Mouse (Mus musculus) MEL (cell line): ENCODE data around the gene Ddx55. TPM values are rescaled to one million over a fixed set of nuclear protein-coding genes. Genes with fewer than 3 reads are reported as not detected.
A peak's percentile ranks its signal among the peaks of the same experiment; 100 is the strongest.

Source experiments
- DNase-seq: peaks from one replicate; pipeline ENCODE4 v3.0.0; 2011; ENCODE audit warnings: low read depth, low spot score
- H3K27ac ChIP-seq: 2 replicates; pipeline ENCODE4 v1.5.1; 2012; ENCODE audit warnings: low read depth, mild to moderate bottlenecking, control low read depth, low read length, moderate library complexity; ENCODE audit not compliant: control insufficient read depth
- H3K27me3 ChIP-seq, 2 experiments: fragments of 150-350 bp in 1 of 2; sonication (generic) in 1 of 2; 2 replicates each; pipeline ENCODE4 v1.6.1; 2012; ENCODE audit warnings: low read length in 2 of 2, mild to moderate bottlenecking in 2 of 2, improper control_type of control experiment in 1 of 2, moderate library complexity in 1 of 2; ENCODE audit not compliant: insufficient read depth in 2 of 2, control insufficient read depth in 1 of 2
- H3K36me3 ChIP-seq, 2 experiments: 2 replicates each; pipeline ENCODE4 v1.6.1; 2012 to 2014; ENCODE audit warnings: low read length in 2 of 2, improper control_type of control experiment in 1 of 2, inconsistent platforms in 1 of 2, mild to moderate bottlenecking in 1 of 2; ENCODE audit not compliant: insufficient read depth in 2 of 2, control insufficient read depth in 1 of 2
- H3K4me1 ChIP-seq, 2 experiments: fragments of 150-350 bp in 1 of 2; sonication (generic) in 1 of 2; 2 replicates each; pipeline ENCODE4 v1.6.1; 2012; ENCODE audit warnings: low read length in 2 of 2, improper control_type of control experiment in 1 of 2, mild to moderate bottlenecking in 1 of 2; ENCODE audit not compliant: insufficient read depth in 2 of 2, control insufficient read depth in 1 of 2
- H3K4me3 ChIP-seq, 2 experiments: fragments of 150-350 bp in 1 of 2; sonication (generic) in 1 of 2; 2 replicates each; pipeline ENCODE4 v1.5.1; 2012; ENCODE audit warnings: low read depth in 2 of 2, low read length in 2 of 2, mild to moderate bottlenecking in 2 of 2, moderate library complexity in 2 of 2, control low read depth in 1 of 2, improper control_type of control experiment in 1 of 2; ENCODE audit not compliant: control insufficient read depth in 1 of 2, insufficient read depth in 1 of 2
- H3K79me2 ChIP-seq: 2 replicates; pipeline ENCODE4 v1.6.1; 2012; ENCODE audit warnings: mild to moderate bottlenecking, low read length, moderate library complexity; ENCODE audit not compliant: control insufficient read depth, poor library complexity, insufficient read depth
- H3K9ac ChIP-seq: 2 replicates; pipeline ENCODE4 v1.6.1; 2012; ENCODE audit warnings: low read depth, mild to moderate bottlenecking, control low read depth, low read length, moderate library complexity; ENCODE audit not compliant: control insufficient read depth, poor library complexity, severe bottlenecking
- H3K9me3 ChIP-seq: fragments of 150-350 bp; sonication (generic); replicated peaks from 2 replicates; pipeline ENCODE4 v1.6.1; 2012; ENCODE audit warnings: mild to moderate bottlenecking, low read length, improper control_type of control experiment, moderate library complexity; ENCODE audit not compliant: insufficient read depth
- CHD1 ChIP-seq: IDR thresholded peaks from 2 replicates; pipeline ENCODE4 v1.6.1; 2012; ENCODE audit warnings: low read depth, mild to moderate bottlenecking, inconsistent platforms, low read length, improper control_type of control experiment
- CTCF ChIP-seq, 3 experiments: IDR thresholded peaks in 2 of 3; conservative IDR thresholded peaks in 1 of 3; 2 replicates each; pipeline ENCODE4 v1.5.1; 2011 to 2012; ENCODE audit warnings: low read length in 3 of 3, low read depth in 2 of 3, mild to moderate bottlenecking in 2 of 3, improper control_type of control experiment in 1 of 3, inconsistent platforms in 1 of 3, mixed read lengths in 1 of 3, moderate library complexity in 1 of 3; ENCODE audit not compliant: control insufficient read depth in 1 of 3, insufficient read depth in 1 of 3, poor library complexity in 1 of 3, severe bottlenecking in 1 of 3
- ELF1 ChIP-seq: IDR thresholded peaks from 2 replicates; pipeline ENCODE4 v1.6.1; 2014; ENCODE audit warnings: low read depth, mild to moderate bottlenecking, inconsistent platforms, low read length, improper control_type of control experiment, moderate library complexity
- ETS1 ChIP-seq: IDR thresholded peaks from 2 replicates; pipeline ENCODE4 v1.6.1; 2012; ENCODE audit warnings: low read depth, mild to moderate bottlenecking, inconsistent platforms, low read length, improper control_type of control experiment, moderate library complexity
- MAFK ChIP-seq: IDR thresholded peaks from 2 replicates; pipeline ENCODE4 v1.6.1; 2011; ENCODE audit warnings: low read depth, mild to moderate bottlenecking, low read length, improper control_type of control experiment, borderline replicate concordance
- MAX ChIP-seq: IDR thresholded peaks from 2 replicates; pipeline ENCODE4 v1.6.1; 2011; ENCODE audit warnings: low read length, improper control_type of control experiment
- MXI1 ChIP-seq: IDR thresholded peaks from 2 replicates; pipeline ENCODE4 v1.6.1; 2011; ENCODE audit warnings: mild to moderate bottlenecking, low read depth, low read length, improper control_type of control experiment
- MYB ChIP-seq: IDR thresholded peaks from 2 replicates; pipeline ENCODE4 v1.6.1; 2011; ENCODE audit warnings: mild to moderate bottlenecking, low read depth, low read length, improper control_type of control experiment
- NELFE ChIP-seq: IDR thresholded peaks from 2 replicates; pipeline ENCODE4 v1.6.1; 2011; ENCODE audit warnings: low read depth, low read length, improper control_type of control experiment
- POLR2AphosphoS5 ChIP-seq: IDR thresholded peaks from 2 replicates; pipeline ENCODE4 v1.6.1; 2012; ENCODE audit warnings: low read depth, borderline replicate concordance, mild to moderate bottlenecking, inconsistent platforms, low read length, moderate library complexity, mixed read lengths
- RCOR1 ChIP-seq: IDR thresholded peaks from 2 replicates; pipeline ENCODE4 v1.6.1; 2012; ENCODE audit warnings: low read depth, mild to moderate bottlenecking, inconsistent platforms, low read length, improper control_type of control experiment
- TAL1 ChIP-seq: IDR thresholded peaks from 2 replicates; pipeline ENCODE4 v1.6.1; 2012; ENCODE audit warnings: mild to moderate bottlenecking, inconsistent platforms, low read length, moderate library complexity, mixed read lengths
- TCF12 ChIP-seq: IDR thresholded peaks from 2 replicates; pipeline ENCODE4 v1.6.1; 2014; ENCODE audit warnings: low read depth, mild to moderate bottlenecking, inconsistent platforms, low read length, improper control_type of control experiment, moderate library complexity
- USF2 ChIP-seq, 2 experiments: IDR thresholded peaks; 2 replicates each; pipeline ENCODE4 v1.6.1; 2011 to 2012; ENCODE audit warnings: improper control_type of control experiment in 2 of 2, low read length in 2 of 2, borderline replicate concordance in 1 of 2, inconsistent platforms in 1 of 2, low read depth in 1 of 2, mild to moderate bottlenecking in 1 of 2; ENCODE audit not compliant: insufficient read depth in 1 of 2
- ZC3H11A ChIP-seq: IDR thresholded peaks from 2 replicates; pipeline ENCODE4 v1.6.1; 2012; ENCODE audit warnings: low read depth, mild to moderate bottlenecking, inconsistent platforms, low read length, improper control_type of control experiment
- polyA plus RNA-seq, 2 experiments: library from polyadenylated mRNA; stranded (reverse) in 1 of 2; unstranded in 1 of 2; fragments of >175 nt in 1 of 2; fragments of >200 nt in 1 of 2; gene quantifications; 2 replicates each; pipeline versions ENCODE4 v1.2.1 to v1.2.4; 2012; ENCODE audit warnings: low replicate concordance in 2 of 2, low read depth in 1 of 2; ENCODE audit not compliant: insufficient read length in 2 of 2, insufficient read depth in 1 of 2, missing spikeins in 1 of 2
- total RNA-seq: library from RNA; depleted of rRNA; stranded (reverse); fragments of 300-350 nt; gene quantifications from 2 replicates; pipeline ENCODE4 v1.2.3, GENCODE M21; 2012

Gene Ddx55
- total and polyA plus RNA-seq, 3 experiments, result 33.8 to 43.2 TPM; not detected in 1

DNA sequence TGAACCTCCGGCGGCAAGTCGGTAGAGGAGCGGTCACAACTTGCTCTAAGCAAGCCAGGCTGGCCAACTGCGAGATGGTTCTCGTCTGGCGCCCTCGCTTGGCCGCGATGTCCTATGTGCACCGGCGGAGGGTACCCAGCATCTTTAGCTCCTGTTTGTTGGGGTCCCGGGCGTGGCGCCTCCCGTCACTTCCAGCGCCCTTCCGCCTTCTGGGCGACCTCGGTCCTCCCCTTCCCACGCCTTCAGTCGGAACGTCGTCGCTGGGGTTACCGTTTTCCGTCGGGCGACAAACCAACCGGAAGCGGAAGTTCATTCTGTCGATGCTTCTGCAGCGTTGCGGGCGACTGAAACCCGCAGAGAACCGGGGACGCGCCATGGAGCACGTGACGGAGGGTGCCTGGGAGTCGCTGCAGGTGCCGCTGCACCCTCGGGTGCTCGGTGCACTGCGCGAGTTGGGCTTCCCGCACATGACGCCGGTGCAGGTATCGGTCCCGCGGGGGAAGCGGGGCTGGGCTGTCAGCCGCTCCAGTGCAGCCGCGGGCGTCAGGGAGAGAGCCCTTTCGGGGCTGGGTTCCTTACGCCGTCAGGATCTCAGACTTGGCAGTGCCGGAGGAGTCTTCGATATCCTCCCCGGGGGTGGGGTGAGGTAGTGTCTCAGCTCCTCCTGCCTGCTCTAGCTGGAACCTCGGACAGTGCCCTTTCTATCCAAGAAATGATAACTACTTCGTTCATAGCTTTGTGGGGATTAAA lies at the start of gene Ddx55 (continued):
- no peak for TF ChIP-seq CHD1
- TF ChIP-seq ELF1, result peak; percentile 97
- peak; percentile 94 for TF ChIP-seq NELFE
- TF ChIP-seq MYB, result no peak

DNA sequence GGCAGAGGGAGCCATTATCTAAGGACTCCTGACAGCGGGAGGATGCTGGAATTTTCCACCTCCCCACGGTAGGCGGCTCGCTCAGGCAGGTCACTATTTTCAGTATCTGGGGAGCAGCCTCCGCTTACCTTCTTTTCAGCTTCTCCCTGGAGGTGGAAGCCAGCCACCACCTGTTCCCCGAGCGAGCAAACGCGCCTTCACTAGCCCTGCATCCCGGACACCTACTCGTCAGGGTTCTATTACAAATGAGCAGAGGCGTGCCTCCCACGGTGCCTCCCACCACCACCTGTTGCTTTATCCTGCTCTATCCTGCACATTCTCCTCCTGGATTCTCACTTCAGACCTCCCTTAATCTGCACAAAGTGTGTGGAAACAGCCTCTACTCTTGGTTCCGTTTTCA lies 48.9 kb upstream of the Ddx55 start:
- no peaks in the 10 kb centered on the region for H3K9me3 ChIP-seq
- H3K9ac ChIP-seq, result no peak overlapping the region

DNA sequence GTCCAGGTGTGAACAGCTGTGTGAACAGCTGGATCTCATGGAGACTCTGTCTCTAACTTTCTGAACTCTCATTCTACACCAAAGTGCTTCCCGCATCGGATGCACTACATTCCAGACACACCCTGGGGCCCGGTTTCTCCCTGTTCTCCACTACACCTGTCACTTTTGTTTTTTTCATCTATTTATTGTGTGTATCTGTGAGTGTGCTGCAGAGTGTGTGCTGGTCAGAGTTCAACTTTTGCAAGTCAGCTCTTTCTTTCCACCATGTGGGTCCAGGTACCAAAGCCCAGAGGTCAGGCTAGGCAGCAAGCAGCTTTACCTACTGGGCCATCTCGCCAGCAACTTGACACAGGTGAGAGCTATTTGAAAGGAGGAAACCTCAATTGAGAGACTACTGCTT lies 47.4 kb upstream of the Ddx55 start:
- no peaks in the 10 kb centered on the region for H3K27me3 ChIP-seq
- H3K79me2 ChIP-seq, result no peaks in the 10 kb centered on the region
- no peak overlapping the region for H3K4me3 ChIP-seq
- no peaks in the 10 kb centered on the region for H3K36me3 ChIP-seq
- H3K4me1 ChIP-seq, result peaks cover 0 to 4% of the 10 kb centered on the region in 2 experiments; a peak in 1 of 4 replicates
- DNase-seq, result no peak
- H3K9ac ChIP-seq, result no peak overlapping the region
- TF ChIP-seq ZC3H11A, result no peak
- no peaks in the 10 kb centered on the region for H3K9me3 ChIP-seq
- H3K27ac ChIP-seq, result no peak overlapping the region

More for the DNA sequence above, 48.9 kb upstream of the Ddx55 start:
- Histone ChIP-seq H3K27ac (no peak overlapping the region), H3K4me1 (peaks cover 0 to 4% of the 10 kb centered on the region in 2 experiments; a peak in 1 of 4 replicates), H3K4me3 (no peak overlapping the region), H3K27me3 (no peaks in the 10 kb centered on the region), H3K36me3 (no peaks in the 10 kb centered on the region), H3K79me2 (no peaks in the 10 kb centered on the region)
- no peak for DNase-seq
- TF ChIP-seq TAL1, result no peak
- no peak for TF ChIP-seq TCF12
- no peak for TF ChIP-seq ETS1
- no peak for TF ChIP-seq RCOR1
- TF ChIP-seq MAFK, result no peak
- TF ChIP-seq POLR2AphosphoS5, result no peak
- TF ChIP-seq MAX, result no peak
- TF ChIP-seq USF2 (IDR thresholded peaks at IDR 0.05; ENCODE audit: borderline replicate concordance in 1 of 2, insufficient read depth in 1 of 2, low read depth in 1 of 2, low read length in 2 of 2), result no peak
- no peak for TF ChIP-seq MXI1
- no peak for TF ChIP-seq CTCF (IDR thresholded peaks at IDR 0.05 in 2 of 3, conservative IDR thresholded peaks at IDR 0.05 in 1 of 3; ENCODE audit: control insufficient read depth in 1 of 3, insufficient read depth in 1 of 3, low read depth in 2 of 3, low read length in 3 of 3, poor library complexity in 1 of 3, severe bottlenecking in 1 of 3)
